Mouse (Mus musculus) spleen, adult 12 weeks (tissue): ENCODE data around the gene Gm19345.
A peak's percentile ranks its signal among the peaks of the same experiment; 100 is the strongest.

ENCODE experiments used
- DNase-seq: peaks from one replicate; pipeline ENCODE4 v3.0.0; 2022; ENCODE audit warnings: low spot score

Gm19345 gene

GRCm38 (mm10) chr7:19871943-19872601 lies 20.3 kb downstream of the Gm19345 start:
- DNase-seq = no peak

DNA sequence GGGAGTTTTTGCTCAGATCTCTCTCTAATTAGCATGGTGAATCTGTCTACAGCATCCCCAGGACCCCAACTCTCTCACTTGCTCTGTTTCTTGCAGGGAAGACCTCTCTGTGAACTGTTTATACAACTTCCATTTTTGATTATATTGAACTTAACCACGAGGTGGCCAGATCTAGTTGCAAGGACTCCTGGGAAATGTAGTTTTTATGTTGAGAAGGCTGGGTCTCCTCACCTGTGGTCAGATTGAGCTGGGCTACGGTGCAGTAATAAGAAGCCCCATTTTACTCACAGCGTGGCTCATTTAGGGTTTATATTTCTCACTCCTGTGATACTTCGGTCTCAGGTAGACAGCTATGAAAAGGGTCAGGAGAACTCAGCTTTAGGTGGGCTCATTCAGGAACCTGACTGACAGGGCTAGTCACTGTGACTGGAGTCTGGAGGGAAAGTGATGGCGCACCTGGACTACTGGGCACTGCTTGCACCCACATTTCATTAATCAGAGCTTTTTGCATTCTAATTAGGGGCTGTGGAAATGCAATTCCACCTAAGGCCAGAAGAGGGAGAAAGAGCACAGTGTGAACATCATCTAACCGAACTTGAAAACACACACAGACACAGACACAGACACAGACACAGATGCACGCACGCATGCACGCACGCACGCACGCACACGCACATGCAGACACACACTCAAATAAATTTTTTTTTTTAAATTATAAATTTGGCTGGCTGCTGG lies 24.3 kb downstream of the Gm19345 start:
- no peak for DNase-seq

- DNase-seq = peak; percentile 30
Measured at GRCm38 (mm10) chr7:19876781-19877425, 25.1 kb downstream of the Gm19345 start.

GRCm38 (mm10) chr7:19880754-19881153 lies 29.0 kb downstream of the Gm19345 start:
- no peak for DNase-seq

GRCm38 (mm10) chr7:19887849-19888248 lies 36.0 kb downstream of the Gm19345 start, which contains the start of gene Ceacam19:
Gene Ceacam19, minus strand, starts transcription at chr7:19887965.
- DNase-seq = no peak

- DNase-seq = no peak
Measured at GRCm38 (mm10) chr7:19889881-19890280, 38.1 kb downstream of the Gm19345 start.
